Mouse (Mus musculus): Measurements from ENCODE around the gene Wasl.

Gene Wasl

DNA sequence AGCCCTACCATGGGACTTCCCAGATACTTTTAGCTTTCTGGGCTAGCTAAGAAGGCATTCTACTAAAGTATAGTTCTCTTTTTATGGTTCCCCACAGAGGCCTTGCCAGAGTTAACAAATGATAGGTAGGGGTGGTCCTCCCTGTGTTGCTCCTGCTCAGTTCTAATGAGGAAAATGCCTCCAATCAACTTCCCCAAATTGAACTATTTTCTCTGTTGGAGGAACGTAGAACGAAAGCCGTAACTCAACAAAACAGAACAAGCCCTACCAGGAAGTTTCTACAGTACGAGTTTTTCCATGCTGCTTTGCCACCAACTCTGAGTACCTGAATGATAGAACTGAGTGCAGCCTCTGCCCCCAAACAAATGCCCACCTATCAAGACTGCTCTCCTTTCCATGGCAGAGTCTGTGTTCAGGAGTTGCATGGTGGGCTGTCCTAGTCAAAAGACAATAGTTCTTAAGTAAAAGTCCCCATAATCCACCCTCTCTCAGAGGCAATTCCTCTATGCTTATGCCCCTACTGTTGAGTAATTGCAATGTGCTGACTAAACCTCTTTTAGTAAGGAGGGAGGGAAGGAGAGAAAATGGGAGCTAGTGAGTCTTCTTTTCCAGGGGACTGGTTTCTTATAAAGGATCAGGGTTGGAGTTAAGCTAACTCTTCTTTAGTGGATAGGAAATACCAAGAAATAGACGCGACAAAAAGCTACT is 19.3 kb downstream of the Wasl start:
- DNase-seq, result no peak

DNA sequence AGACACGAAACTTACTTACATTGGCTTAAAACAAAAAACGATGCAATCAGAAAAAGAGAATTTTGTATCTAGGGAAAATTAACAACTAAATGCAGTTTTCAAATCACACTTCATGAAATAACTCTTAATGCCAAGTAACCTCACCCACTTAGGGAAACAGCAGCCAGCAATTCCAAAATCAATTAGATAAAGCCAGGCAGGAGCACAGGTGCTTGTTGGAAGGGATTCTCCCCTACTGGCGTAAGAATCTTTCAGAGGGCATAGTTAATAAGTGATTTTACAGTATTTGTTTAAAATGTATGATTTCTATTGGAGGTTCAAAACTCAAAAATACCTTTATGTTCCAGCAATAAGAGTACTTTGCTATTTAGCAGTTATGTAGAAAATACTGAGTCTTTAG is 21.8 kb downstream of the Wasl start:
- DNase-seq, result no peak

DNA sequence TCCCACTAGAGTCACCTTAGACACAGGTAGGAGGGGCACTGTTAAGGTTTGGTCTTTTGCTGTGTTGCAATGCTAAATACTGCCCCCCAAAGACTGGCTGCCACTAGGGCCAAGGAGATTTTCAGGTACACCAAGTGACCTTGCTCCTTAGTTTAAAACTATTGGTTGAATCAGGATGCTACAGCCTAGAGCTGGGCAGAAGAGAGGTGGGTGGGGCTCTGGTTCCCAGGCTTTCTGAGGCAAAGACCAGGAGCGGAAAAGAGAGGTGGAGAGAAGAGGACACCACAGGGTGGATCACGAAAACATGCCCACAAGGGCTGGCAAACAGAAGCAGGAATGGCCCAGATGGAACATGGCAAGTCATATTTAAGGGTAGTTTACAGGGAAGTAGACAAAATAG is 22.6 kb downstream of the Wasl start:
- no peak for DNase-seq

DNA sequence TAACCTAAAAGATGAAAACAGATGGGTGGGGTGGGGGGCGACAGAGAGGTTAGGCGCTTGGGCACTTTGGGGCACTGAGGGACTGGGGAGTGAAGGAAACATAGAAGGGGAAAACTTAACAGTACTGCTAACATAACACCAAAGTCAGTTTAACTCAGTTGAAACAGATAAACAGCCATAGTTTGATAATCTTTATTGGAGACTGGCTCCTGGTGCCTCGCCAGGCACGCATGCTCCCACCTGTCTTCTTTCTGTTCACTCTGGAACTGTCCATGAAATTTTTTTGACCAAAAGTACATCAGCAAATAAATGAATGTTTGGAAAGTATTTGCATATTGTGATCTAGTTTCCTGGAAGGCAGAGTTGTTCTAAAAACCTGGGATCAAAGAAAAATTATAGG is 23.5 kb downstream of the Wasl start:
- no peak for DNase-seq

DNA sequence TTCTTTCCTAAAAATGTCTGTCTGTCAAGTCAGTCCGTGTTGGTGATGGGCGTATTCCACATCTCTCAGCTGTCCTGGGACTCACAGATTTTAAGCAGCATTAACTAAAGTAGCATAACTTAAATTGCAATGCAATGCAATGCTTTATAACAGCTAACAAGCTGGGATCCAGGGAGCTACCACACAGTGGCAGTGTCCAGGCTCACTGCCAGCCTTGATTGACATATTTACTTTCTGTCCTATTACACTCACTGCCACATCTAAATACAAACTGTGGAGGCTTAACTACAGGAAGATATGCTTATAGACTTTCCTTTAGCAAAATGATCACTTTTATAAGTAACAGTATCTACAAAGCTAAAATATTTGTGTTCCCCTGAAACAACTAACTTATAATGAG is 29.0 kb downstream of the Wasl start:
- peak; percentile 29 to 61 for DNase-seq

DNA sequence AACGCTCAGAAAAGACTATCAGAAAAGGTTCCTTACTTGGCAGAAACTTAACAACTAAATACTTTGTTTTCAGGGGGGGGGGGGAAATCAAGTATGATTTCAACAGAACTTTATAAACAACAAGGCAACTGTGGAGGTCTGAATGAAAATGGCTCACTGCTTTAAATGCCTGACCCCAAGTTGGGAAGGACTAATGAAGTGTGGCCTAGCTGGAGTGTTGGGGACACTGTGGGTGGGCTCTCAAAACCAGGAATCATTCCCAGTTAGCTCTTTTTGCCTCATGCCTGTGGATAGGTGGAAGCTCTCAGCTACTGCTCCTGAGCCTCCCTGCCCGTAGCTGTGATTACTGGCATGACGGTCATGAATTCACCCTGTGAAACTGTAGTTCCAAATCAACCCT is 30.7 kb downstream of the Wasl start:
- DNase-seq, result no peak

DNA sequence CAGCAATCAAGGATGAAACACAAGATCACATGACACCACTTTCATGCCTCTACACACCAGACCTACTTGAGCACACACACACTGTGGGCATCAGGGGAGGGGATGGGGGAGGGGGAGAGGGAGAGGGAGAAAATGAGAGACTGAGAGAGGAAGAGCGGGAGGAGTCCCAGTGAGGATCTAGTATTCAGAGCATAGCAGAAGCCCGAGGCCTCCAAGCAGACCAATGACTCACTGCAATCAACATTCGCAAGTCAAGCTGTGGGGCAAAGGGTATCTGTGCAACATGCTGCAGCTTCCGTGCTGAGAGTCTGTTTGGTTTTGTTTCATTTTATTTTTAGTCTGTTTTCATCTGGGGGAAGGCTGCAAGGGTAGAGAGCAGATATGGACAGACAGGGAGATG is 32.7 kb downstream of the Wasl start:
- DNase-seq, result peak in 1 of 2 experiments; percentile 29

DNA sequence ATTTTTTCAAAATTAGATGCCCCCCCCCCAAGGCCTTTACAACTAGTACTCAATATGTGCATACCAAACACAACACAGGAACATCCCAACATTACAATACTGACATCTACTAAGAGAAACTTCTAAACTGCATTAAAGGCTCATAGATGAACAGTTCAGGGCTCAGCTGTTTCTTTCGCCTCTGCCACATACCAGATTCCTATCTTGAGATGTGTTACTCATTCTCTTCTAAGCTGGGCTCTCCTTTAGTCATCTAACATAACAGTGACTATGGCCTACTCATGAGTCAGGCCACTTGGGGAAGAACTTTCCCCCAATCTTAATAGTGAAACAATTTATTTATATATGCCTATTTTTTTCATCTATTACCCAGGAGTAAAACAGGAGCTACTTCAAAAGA is 36.3 kb downstream of the Wasl start:
- DNase-seq, result no peak

DNA sequence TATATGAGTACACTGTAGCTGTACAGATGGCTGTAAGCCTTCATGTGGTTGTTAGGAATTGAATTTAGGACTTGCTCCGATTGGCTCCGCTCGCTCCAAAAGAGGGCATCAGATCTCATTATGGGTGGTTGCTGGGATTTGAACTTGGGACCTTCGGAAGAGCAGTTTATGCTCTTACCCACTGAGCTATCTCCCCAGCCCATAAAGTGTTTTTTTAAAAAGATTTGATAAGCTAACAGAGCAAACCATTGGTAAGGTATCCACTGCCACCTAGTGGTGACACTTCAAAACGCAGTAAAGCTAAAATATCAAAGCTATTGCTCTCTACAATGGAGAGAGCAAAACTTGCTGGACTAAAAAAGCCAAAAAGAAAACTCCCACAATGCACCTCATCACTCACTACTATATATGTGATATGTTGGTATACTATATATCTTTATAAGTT is 37.2 kb downstream of the Wasl start:
- peak; percentile 62 to 71 for DNase-seq

DNA sequence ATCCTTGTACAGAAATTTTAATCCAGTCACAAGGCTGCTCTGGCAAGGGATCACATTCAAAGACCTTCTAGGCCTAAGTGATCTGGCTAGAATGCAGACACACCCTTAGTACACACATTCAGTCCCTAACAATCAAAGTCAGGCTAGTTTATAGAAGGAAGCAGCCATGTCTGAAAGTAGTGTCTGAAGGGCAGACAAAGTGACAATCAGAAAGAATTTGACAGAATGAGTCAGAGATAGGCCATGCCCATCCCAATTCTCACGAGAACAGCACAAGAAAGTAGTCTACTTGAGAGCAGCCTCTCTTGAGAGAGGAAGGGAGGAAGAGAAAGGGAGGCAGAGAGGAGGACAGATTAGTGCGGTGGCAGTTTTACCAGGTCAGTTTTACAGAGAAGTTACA is 42.7 kb downstream of the Wasl start:
- no peak for DNase-seq

DNA sequence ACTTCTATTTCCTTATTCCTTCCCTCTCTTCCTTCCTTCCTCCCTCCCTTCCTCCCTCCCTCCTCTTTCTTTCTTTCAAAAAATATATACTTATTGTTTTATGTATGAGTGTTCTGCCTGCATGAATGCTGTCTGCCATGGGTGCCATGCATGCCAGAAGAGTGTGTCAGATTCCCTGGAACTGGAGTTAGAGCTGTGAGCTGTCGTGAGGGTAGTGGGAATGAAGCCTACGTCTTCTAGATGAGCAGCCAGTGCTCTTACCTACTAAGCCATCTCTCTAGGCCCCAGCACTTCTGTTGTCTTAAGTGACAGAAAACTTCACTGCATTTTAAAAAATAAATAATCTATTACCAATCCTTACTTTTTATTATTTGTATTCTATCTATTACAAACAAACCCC is 43.9 kb downstream of the Wasl start:
- DNase-seq, result no peak

DNA sequence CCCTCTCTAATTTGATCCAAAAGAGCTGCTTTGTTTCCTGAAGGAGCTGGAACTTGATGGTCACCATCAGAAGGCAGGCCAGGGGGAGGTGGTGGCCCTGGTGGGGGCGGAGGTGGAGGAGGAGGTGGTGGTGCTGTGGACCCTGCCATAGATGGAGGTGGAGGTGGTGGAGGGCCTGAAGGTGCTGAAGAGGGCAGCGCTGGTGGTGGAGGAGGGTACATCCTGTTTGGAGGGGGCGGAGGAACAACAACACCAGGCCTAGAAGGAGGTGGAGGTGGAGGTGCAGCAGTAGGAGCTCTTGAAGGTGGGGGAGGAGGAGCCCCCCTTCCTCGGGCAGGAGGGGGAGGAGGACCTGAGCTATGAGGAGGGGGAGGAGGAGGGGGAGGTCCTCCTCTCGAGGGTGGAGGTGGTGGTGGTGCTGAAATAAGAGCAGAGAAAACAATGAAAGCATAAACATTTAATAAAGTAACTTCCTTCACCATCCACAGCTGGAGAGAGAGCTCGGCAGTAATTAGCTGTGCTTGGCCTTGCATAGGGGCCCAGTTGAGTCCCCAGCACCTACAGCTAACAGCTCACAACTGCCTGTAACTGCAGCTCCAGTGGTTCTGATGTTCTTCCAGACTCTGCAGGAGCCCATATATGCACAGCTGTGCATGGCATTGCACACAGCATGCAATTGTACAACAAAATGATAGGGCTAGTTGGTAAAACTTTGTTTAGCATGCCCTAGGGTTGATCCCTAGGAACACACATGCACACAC is 45.3 kb downstream of the Wasl start:
- no peak for DNase-seq

DNA sequence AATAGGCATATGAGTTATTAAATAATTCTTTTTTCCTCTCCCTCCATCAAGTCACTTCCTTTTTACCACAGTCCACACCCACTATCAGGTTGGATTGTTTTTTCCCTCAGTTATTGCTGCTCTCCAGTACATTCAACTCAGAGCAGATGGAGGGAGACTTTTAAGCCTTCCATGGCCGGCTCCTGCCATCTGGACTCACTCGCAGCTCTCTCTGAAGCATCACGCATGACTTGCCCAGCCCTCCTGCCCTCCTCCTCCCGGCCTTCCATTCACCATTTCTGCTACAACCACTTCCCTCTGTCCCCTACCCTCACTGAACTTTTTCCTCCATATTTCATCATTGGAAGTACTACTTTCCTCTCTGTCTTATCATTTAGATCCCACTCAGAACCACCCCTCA is 48.1 kb downstream of the Wasl start:
- DNase-seq, result no peak

DNA sequence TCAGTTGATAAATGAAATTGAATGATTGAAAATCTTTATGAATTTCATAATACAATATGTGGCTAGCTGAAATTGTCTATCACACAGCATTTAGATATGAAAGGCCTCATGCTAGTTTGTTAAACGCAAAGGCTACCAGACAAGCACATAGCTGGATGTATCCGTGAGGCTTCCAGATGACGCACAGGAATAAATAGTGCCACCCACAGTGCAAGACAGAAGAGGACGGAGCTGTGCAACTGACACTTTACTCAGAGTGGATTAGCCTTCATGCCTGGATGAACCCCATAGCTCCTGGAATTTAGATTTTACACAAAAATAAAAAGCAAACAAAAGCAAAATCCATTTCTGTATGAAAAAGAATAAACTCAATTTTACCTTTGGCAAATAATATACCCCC is 50.9 kb downstream of the Wasl start:
- no peak for DNase-seq

DNA sequence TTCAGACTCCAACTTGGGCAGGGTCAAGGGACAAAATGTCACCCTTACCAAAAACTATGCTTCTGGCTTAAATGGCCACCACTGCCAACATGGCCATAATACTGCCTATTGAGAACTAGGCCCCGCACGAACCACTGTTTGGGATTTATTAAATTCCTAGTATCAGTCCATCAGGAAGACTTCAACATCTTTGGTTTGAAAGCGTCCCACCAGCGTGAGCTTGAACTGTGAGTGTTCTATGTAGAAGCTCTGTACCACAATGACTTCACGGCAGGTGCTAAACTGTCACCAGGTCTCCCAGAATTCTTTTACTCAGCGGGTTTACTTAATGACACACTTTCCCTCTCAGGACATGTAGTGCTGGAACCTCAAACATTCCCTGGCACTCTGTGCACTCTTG is 51.5 kb downstream of the Wasl start:
- DNase-seq, result no peak

DNA sequence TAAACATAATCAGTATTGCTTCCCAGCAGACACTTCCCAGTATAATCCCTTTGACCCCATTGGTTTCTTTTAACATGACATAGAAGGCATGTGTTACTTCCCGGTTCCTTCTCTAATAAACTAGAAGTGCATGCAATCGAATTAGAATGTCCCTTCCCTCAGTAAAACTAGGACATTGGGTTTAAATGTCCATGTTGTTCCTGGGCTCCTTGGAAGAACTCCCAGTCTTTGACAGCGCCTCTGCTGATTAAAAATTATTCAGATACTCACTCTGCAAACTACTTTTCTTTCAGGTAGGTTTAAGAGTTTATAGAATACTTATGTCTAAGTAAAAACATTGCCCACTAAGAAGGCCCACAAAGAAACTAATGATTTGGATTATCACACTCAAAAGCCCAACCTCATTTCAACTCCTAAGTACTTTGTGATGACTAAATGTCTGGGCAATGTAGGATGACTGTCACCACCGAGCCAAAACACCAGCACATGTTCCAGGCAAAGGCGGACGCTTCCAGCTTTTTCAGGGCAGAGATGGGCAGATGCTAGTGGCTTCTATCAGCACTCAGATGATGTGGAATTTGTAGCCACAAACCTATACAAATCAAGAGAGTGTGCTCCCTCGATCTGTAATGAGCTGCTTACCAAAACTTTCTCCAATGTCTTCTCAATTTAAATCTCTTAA is 52.6 kb downstream of the Wasl start:
- peak; percentile 33 to 36 for DNase-seq

DNA sequence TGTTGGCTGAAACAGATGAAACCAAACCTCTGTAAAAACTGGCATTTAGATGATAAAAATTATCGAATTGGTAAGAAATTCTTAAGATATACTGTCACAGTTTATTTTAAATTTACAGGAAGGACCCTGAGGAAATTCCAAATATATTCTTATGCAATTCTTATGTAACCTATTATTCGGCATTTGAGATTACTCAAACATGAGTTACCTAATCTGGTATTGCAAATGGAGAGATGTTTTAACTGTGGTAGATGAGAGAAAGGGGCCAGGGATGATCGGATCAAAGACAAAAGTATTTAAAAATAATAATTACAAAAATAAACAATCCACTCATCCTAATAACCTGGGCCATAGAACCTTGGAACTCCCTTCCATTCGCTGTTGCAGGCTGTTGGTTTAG is 54.5 kb downstream of the Wasl start:
- DNase-seq, result no peak

DNA sequence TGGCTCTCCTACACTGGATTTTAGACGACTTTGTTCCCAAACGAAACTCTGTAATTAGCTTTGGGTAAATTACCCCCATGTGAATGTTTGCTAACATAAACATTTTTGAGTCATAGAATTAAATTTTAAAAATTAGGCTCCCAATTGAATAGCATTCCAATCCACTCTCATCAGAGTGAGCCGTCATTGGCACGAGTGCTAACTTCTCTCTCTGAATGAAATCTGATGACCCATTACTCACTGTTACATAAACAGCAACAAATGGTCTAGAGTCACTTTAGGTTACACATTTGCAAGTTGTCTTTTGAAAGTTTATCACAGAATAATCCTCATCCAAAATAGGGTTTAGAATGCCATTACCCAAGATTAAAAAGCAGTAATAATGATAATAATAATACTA is 55.3 kb downstream of the Wasl start:
- DNase-seq, result no peak

DNA sequence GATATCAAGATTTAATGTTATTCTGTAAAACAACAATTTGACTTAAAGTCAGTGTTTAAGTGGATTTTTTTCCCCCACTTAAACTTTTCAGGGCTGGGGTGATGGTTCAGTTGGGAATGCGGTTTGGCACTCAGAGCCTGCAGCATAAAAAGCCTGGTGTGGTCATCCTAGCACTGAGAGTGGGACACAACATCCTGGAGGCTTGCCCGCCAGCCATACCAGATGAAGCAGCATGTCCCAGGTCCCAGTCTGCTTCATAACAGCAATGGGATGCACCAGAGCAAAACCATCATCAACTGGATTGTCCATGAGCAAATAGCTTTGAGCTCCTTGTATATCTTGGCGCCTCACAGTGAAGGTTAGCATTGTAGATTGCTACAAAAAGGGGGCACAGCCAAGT is 56.1 kb downstream of the Wasl start:
- DNase-seq, result no peak

DNA sequence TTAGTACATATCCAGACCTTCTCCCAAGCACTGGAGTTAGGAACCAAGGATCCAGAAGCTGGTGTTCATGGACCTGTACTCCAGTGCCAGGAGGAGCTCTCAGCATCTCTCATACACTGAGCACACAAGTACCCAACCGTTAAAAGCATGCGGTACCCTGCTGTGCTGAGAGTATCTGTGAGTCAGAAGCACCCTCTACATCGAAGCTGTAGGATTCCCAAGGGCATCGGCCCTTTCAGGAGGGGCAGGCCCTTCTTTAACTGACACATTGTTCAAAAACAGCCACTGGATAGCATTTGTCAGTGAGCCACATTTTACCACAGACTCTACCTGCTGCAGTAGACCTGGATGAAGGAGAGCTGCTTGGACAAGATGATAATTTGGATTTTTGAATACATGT is 56.7 kb downstream of the Wasl start:
- DNase-seq, result no peak

DNA sequence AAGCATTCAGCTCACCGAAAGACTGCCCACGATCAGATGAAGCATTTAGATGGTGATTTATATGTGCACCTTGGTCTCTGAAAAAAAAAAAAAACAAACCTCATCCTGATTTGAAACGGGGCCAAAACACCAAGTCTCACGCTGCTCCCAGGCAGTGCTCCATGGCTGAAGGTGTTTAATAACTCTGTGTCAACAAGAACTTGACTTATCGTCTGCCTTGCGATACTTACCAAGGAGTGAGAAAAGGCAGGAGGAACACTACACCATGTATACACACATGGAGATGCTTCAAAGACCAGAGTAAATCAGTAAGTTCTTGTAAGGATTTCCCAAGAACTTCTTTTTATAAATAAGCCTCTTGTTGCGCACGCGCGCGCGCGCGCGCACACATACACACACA is 57.3 kb downstream of the Wasl start:
- no peak for DNase-seq

DNA sequence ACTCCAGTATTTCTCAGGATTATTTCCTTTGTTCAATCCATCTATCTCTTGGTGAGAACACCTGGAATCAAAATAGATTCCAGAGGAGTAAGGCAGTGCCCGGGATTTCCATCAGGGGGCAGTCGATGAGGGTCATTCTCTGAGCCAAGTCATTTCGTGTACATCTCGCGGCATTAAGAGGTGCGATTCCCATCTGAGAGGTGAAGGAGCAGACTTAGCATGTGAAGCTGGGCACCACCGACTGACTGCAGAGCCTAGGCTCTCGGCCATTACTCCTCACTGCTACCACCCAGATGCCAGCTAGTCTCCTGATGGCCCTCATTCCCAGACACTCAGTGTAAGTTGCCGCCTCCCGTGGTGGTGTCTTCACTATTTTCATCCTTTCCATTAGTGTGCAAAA is 58.3 kb downstream of the Wasl start:
- DNase-seq, result no peak

DNA sequence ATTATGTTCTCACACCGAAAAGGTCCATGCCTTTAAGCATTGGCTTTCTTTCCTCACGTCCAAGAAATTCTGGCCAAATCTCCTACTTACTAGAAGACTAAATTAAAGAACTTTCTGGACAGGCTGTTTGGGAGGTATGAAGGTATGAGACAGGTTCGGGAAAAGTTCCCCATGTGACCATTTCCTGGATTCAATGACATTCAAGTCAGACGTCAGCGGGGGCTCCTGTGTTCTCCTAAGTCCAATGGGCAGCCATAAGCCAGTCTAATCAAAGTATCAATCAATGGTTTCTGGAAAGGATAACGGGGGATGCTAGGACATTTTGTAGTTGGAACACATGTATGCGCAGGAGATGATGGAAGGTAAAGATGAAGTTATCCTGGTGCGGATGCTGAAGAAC is 59.2 kb downstream of the Wasl start:
- no peak for DNase-seq

DNA sequence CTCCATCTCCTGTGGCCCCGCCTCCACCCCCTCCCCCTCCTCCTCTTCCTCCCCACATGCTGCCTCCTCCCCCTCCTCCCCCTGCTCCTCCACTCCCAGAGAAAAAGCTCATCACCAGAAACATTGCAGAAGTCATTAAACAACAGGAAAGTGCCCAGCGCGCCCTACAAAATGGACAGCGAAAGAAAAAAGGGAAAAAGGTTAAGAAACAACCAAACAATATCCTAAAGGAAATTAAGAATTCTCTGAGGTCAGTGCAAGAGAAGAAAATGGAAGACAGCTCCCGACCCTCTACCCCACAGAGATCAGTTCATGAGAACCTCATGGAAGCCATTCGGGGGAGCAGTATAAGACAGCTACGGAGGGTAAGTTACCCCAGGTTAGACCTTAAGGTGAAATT is 60.5 kb downstream of the Wasl start:
- DNase-seq, result no peak

Measured in kidney, postnatal 36 days (tissue).